Mouse (Mus musculus): ENCODE results near the gene Mtss1l. TPM values are rescaled to one million over a fixed set of nuclear protein-coding genes. Genes with fewer than 3 reads are reported as not detected.

Mtss1l gene
- polyA plus RNA-seq, 2 experiments: 0.52 to 2.6 TPM

- TF ChIP-seq EP300 (IDR thresholded peaks at IDR 0.05; ENCODE audit: low read depth) (no peak), CTCF (IDR thresholded peaks at IDR 0.05; ENCODE audit: low read depth) (no peak)
- Histone ChIP-seq H3K27ac (no peak overlapping the region), H3K9me3 (ENCODE audit: control insufficient read depth, low read length) (no peaks in the 10 kb centered on the region), H3K4me2 (ENCODE audit: low read depth) (no peak overlapping the region), H3K36me3 (replicated peaks; ENCODE audit: control insufficient read depth, insufficient read depth, low read depth) (0 out of 2 replicates have a peak, but pooled peaks cover 3% of the 10 kb centered on the region), H3K27me3 (ENCODE audit: control insufficient read depth, insufficient read depth, low read length) (no peaks in the 10 kb centered on the region), H3K4me3 (ENCODE audit: insufficient read depth in 1 of 2, low read depth in 2 of 2, low read length in 2 of 2) (no peak overlapping the region), H3K9ac (replicated peaks) (no peak overlapping the region), H3K4me1 (replicated peaks; ENCODE audit: control insufficient read depth in 2 of 2, insufficient read depth in 2 of 2, low read length in 1 of 2) (no peaks in the 10 kb centered on the region)
- WGBS (ENCODE audit: insufficient replicate concordance): 72% methylated on average over 7 of the region's 7 CpGs
- no peak for ATAC-seq (ENCODE audit: insufficient read depth)
- no peak for DNase-seq (ENCODE audit: low read depth in 3 of 3, low spot score in 3 of 3)
Observed at GRCm38 (mm10) chr8:110713073-110713472, 8.2 kb upstream of the Mtss1l start.

GRCm38 (mm10) chr8:110714827-110715519 is 6.3 kb upstream of the Mtss1l start:
- peaks cover 1% of the 10 kb centered on the region for H3K27me3 ChIP-seq (ENCODE audit: control insufficient read depth, insufficient read depth, low read length)
- WGBS (ENCODE audit: insufficient replicate concordance): 77% methylated on average over 15 of the region's 15 CpGs
- H3K36me3 ChIP-seq (replicated peaks; ENCODE audit: control insufficient read depth, insufficient read depth, low read depth): 0 out of 2 replicates have a peak, but pooled peaks cover 3% of the 10 kb centered on the region
- no peak for ATAC-seq (ENCODE audit: insufficient read depth)
- no peak overlapping the region for H3K4me2 ChIP-seq (ENCODE audit: low read depth)
- no peak overlapping the region for H3K4me3 ChIP-seq (ENCODE audit: insufficient read depth in 1 of 2, low read depth in 2 of 2, low read length in 2 of 2)
- H3K9me3 ChIP-seq (ENCODE audit: control insufficient read depth, low read length): no peaks in the 10 kb centered on the region
- no peak for DNase-seq (ENCODE audit: low read depth in 3 of 3, low spot score in 3 of 3)
- peaks cover 0 to 4% of the 10 kb centered on the region in 2 experiments; a peak in 1 of 4 replicates for H3K4me1 ChIP-seq (replicated peaks; ENCODE audit: control insufficient read depth in 2 of 2, insufficient read depth in 2 of 2, low read length in 1 of 2)
- no peak overlapping the region for H3K27ac ChIP-seq
- no peak overlapping the region for H3K9ac ChIP-seq (replicated peaks)
- no peak for TF ChIP-seq CTCF (IDR thresholded peaks at IDR 0.05; ENCODE audit: low read depth)
- no peak for TF ChIP-seq EP300 (IDR thresholded peaks at IDR 0.05; ENCODE audit: low read depth)

GRCm38 (mm10) chr8:110716075-110716474 is 5.2 kb upstream of the Mtss1l start:
- Histone ChIP-seq H3K9me3 (ENCODE audit: control insufficient read depth, low read length) (no peaks in the 10 kb centered on the region), H3K4me2 (ENCODE audit: low read depth) (no peak overlapping the region), H3K4me3 (ENCODE audit: insufficient read depth in 1 of 2, low read depth in 2 of 2, low read length in 2 of 2) (no peak overlapping the region), H3K27me3 (ENCODE audit: control insufficient read depth, insufficient read depth, low read length) (peaks cover 10% of the 10 kb centered on the region), H3K27ac (no peak overlapping the region), H3K4me1 (replicated peaks; ENCODE audit: control insufficient read depth in 2 of 2, insufficient read depth in 2 of 2, low read length in 1 of 2) (peaks cover 0 to 6% of the 10 kb centered on the region in 2 experiments; a peak in 2 of 4 replicates), H3K36me3 (replicated peaks; ENCODE audit: control insufficient read depth, insufficient read depth, low read depth) (no peaks in the 10 kb centered on the region), H3K9ac (replicated peaks) (no peak overlapping the region)
- ATAC-seq (ENCODE audit: insufficient read depth) (no peak), DNase-seq (ENCODE audit: low read depth in 3 of 3, low spot score in 3 of 3) (no peak)
- TF ChIP-seq CTCF (IDR thresholded peaks at IDR 0.05; ENCODE audit: low read depth) (no peak), EP300 (IDR thresholded peaks at IDR 0.05; ENCODE audit: low read depth) (no peak)
- WGBS (ENCODE audit: insufficient replicate concordance): 81% methylated on average over 4 of the region's 4 CpGs

GRCm38 (mm10) chr8:110717131-110717530 is 4.1 kb upstream of the Mtss1l start:
- TF ChIP-seq CTCF (IDR thresholded peaks at IDR 0.05; ENCODE audit: low read depth) (no peak), EP300 (IDR thresholded peaks at IDR 0.05; ENCODE audit: low read depth) (no peak)
- Histone ChIP-seq H3K4me3 (ENCODE audit: insufficient read depth in 1 of 2, low read depth in 2 of 2, low read length in 2 of 2) (no peak overlapping the region), H3K27me3 (ENCODE audit: control insufficient read depth, insufficient read depth, low read length) (peaks cover 20% of the 10 kb centered on the region), H3K9ac (replicated peaks) (no peak overlapping the region), H3K4me2 (ENCODE audit: low read depth) (no peak overlapping the region), H3K9me3 (ENCODE audit: control insufficient read depth, low read length) (no peaks in the 10 kb centered on the region), H3K36me3 (replicated peaks; ENCODE audit: control insufficient read depth, insufficient read depth, low read depth) (no peaks in the 10 kb centered on the region), H3K27ac (no peak overlapping the region), H3K4me1 (replicated peaks; ENCODE audit: control insufficient read depth in 2 of 2, insufficient read depth in 2 of 2, low read length in 1 of 2) (peaks cover 0 to 6% of the 10 kb centered on the region in 2 experiments; a peak in 2 of 4 replicates)
- WGBS (ENCODE audit: insufficient replicate concordance): 55% methylated on average over 7 of the region's 7 CpGs
- no peak for DNase-seq (ENCODE audit: low read depth in 3 of 3, low spot score in 3 of 3)
- ATAC-seq (ENCODE audit: insufficient read depth): no peak

GRCm38 (mm10) chr8:110718209-110718968 is 2.9 kb upstream of the Mtss1l start:
- Histone ChIP-seq H3K4me1 (replicated peaks; ENCODE audit: control insufficient read depth in 2 of 2, insufficient read depth in 2 of 2, low read length in 1 of 2) (peaks cover 0 to 6% of the 10 kb centered on the region in 2 experiments; a peak in 2 of 4 replicates), H3K4me2 (ENCODE audit: low read depth) (no peak overlapping the region), H3K4me3 (ENCODE audit: insufficient read depth in 1 of 2, low read depth in 2 of 2, low read length in 2 of 2) (no peak overlapping the region), H3K27ac (no peak overlapping the region), H3K9me3 (ENCODE audit: control insufficient read depth, low read length) (no peaks in the 10 kb centered on the region), H3K36me3 (replicated peaks; ENCODE audit: control insufficient read depth, insufficient read depth, low read depth) (no peaks in the 10 kb centered on the region), H3K9ac (replicated peaks) (no peak overlapping the region), H3K27me3 (ENCODE audit: control insufficient read depth, insufficient read depth, low read length) (peaks cover 28% of the 10 kb centered on the region)
- ATAC-seq (ENCODE audit: insufficient read depth) (no peak), DNase-seq (ENCODE audit: low read depth in 3 of 3, low spot score in 3 of 3) (no peak)
- 57% methylated on average over 8 of the region's 8 CpGs for WGBS (ENCODE audit: insufficient replicate concordance)
- TF ChIP-seq CTCF (IDR thresholded peaks at IDR 0.05; ENCODE audit: low read depth) (no peak), EP300 (IDR thresholded peaks at IDR 0.05; ENCODE audit: low read depth) (no peak)
